Mouse (Mus musculus) intestine, postnatal 0 days (tissue): ENCODE data around the gene Ociad2. TPM values are rescaled to one million over a fixed set of nuclear protein-coding genes. Genes with fewer than 3 reads are reported as not detected.
A peak's percentile ranks its signal among the peaks of the same experiment; 100 is the strongest.

Source experiments
- ATAC-seq: fragments of 200-750 bp; cut with Nextera tagmentation; 2 replicates; pipeline ENCODE4 v1.8.0; 2017; ENCODE audit warnings: mild to moderate bottlenecking, moderate TSS enrichment, moderate library complexity
- H3K27ac ChIP-seq: fragments of 300-500 bp; sonication (generic); 2 replicates; pipeline ENCODE4 v1.5.1; 2014; ENCODE audit warnings: mild to moderate bottlenecking, low read depth, low read length, moderate library complexity
- H3K27me3 ChIP-seq: fragments of 300-500 bp; sonication (generic); replicated peaks from 2 replicates; pipeline ENCODE4 v1.6.1; 2014; ENCODE audit warnings: low read length, mixed read lengths; ENCODE audit not compliant: control insufficient read depth, insufficient read depth
- H3K36me3 ChIP-seq: fragments of 300-500 bp; sonication (generic); 2 replicates; pipeline ENCODE4 v1.6.1; 2014; ENCODE audit warnings: mild to moderate bottlenecking, moderate library complexity; ENCODE audit not compliant: control insufficient read depth, insufficient read depth
- H3K4me1 ChIP-seq: fragments of 300-500 bp; sonication (generic); replicated peaks from 2 replicates; pipeline ENCODE4 v1.6.1; 2014; ENCODE audit warnings: antibody characterized with exemption, low read length, mixed read lengths; ENCODE audit not compliant: control insufficient read depth, insufficient read depth
- H3K4me2 ChIP-seq: fragments of 300-500 bp; sonication (generic); replicated peaks from 2 replicates; pipeline ENCODE4 v1.6.1; 2014; ENCODE audit warnings: low read depth, mild to moderate bottlenecking, moderate library complexity
- H3K4me3 ChIP-seq: fragments of 300-500 bp; sonication (generic); 2 replicates; pipeline ENCODE4 v1.5.1; 2014; ENCODE audit warnings: low read depth, low read length
- H3K9ac ChIP-seq: fragments of 300-500 bp; sonication (generic); 2 replicates; pipeline ENCODE4 v1.6.1; 2014; ENCODE audit warnings: mild to moderate bottlenecking, low read depth, low read length
- H3K9me3 ChIP-seq: fragments of 300-500 bp; sonication (generic); 2 replicates; pipeline ENCODE4 v1.6.1; 2016; ENCODE audit warnings: mixed run types; ENCODE audit not compliant: control insufficient read depth
- CTCF ChIP-seq: sonication (generic); IDR thresholded peaks from 2 replicates; pipeline ENCODE4 v1.5.1; 2016; ENCODE audit warnings: low read depth, mild to moderate bottlenecking, control low read depth, antibody characterized with exemption, moderate library complexity
- WGBS: fragments of 180-500 bp; shearing (Covaris S2); extraction: QIAGEN DNeasy Blood & Tissue Kit; methylation state at CpG from one replicate; pipeline ENCODE4 v1.1.7; 2014; 5-methylcytosine and 5-hydroxymethylcytosine counted together
- polyA plus RNA-seq: library from polyadenylated mRNA; unstranded; fragments of >200 nt; fragmentation: Nextera tagmentation; extraction: Ambion mirVana; gene quantifications from 2 replicates; pipeline ENCODE4 v1.2.1, GENCODE M21; 2015

The Ociad2 gene
- polyA plus RNA-seq, 1 experiment from 2014 or later: 225 TPM

DNA sequence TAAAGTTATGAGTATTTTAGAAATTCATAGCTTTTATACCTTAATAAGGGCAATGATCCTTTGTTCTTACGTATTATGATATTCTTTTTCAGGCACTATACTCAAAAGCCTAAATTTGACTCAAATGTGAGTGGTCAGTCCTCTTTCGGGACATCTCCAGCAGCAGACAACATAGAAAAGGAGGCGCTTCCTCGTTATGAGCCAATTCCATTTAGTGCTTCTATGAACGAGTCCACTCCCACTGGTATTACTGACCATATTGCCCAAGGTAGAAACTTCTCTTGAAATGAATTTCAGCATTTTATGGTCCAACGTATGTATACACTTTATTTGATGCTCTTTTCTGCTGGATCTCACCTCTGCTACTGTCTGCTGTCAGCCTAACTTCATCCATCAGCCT is 34.3 kb downstream of the Ociad2 start:
- no peak overlapping the region for H3K27ac ChIP-seq
- H3K36me3 ChIP-seq: peaks cover 62% of the 10 kb centered on the region
- H3K4me2 ChIP-seq: no peak overlapping the region
- H3K9me3 ChIP-seq: no peaks in the 10 kb centered on the region
- ATAC-seq: no peak
- no peak for TF ChIP-seq CTCF
- no peaks in the 10 kb centered on the region for H3K27me3 ChIP-seq
- H3K4me3 ChIP-seq: no peak overlapping the region
- 90% methylated on average over 6 of the region's 6 CpGs for WGBS
- no peak overlapping the region for H3K9ac ChIP-seq
- no peaks in the 10 kb centered on the region for H3K4me1 ChIP-seq

DNA sequence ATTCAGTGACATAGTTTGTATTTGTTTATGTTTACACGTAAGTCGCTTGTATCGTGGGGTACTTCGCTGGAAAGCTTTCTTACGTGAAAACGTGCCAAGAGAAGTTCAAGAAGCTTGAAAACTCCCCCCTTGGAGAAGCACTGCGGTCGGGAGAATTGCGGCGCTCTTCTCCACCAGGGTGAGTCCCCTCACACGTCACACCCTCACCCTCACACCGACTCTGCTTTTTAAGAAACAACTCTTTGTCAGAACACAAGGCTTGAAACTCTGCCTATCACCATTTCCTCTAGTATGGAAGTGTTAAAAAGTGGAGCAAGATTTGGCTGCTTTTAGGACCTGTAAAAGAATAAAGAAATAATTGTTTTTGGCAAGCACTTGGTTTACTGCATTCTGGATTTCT is 36.3 kb downstream of the Ociad2 start:
- no peak for TF ChIP-seq CTCF
- H3K4me2 ChIP-seq: no peak overlapping the region
- WGBS: 80% methylated on average over 12 of the region's 12 CpGs
- no peak overlapping the region for H3K27ac ChIP-seq
- ATAC-seq: no peak
- H3K9ac ChIP-seq: no peak overlapping the region
- no peaks in the 10 kb centered on the region for H3K27me3 ChIP-seq
- no peaks in the 10 kb centered on the region for H3K4me1 ChIP-seq
- peaks cover 68% of the 10 kb centered on the region for H3K36me3 ChIP-seq
- no peaks in the 10 kb centered on the region for H3K9me3 ChIP-seq
- H3K4me3 ChIP-seq: no peak overlapping the region

DNA sequence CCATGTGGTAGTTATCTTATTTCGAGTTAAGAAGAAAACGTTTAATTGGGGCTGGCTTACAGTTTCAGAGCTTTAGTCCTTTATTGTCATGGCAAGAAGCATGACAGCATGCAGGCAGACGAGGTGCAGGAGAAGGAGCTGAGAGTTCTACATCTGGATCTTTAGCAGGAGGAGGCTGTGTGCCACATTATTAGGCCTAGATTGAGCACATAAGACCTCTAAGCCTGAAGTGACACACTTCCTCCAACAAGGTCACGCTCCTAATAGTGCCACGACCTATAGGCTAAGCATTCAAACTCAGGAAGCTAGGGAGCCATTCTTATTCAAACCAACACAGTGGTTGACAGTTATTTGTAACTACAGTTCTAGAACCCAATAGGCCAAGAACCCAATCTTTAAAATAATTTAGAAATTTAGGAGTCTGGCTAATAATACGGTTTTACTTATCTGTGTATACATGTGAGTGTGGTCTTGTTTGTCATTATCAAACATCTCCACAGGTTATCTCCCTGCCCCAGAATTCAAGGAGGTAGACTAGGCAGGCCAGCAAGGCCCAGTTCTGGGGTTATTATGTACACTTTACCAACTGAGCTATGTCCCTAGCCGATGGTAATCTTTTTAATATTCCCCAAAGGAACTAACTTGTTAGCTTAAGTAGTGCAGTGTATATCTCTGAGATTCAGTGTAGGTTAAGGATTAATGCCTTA is 39.1 kb downstream of the Ociad2 start:
- Histone ChIP-seq H3K27me3 (no peaks in the 10 kb centered on the region), H3K27ac (no peak overlapping the region), H3K9me3 (no peaks in the 10 kb centered on the region), H3K4me2 (no peak overlapping the region), H3K9ac (no peak overlapping the region), H3K4me1 (no peaks in the 10 kb centered on the region), H3K36me3 (peaks cover 52% of the 10 kb centered on the region), H3K4me3 (no peak overlapping the region)
- WGBS: 84% methylated on average over 7 of the region's 7 CpGs
- no peak for ATAC-seq
- TF ChIP-seq CTCF: no peak

DNA sequence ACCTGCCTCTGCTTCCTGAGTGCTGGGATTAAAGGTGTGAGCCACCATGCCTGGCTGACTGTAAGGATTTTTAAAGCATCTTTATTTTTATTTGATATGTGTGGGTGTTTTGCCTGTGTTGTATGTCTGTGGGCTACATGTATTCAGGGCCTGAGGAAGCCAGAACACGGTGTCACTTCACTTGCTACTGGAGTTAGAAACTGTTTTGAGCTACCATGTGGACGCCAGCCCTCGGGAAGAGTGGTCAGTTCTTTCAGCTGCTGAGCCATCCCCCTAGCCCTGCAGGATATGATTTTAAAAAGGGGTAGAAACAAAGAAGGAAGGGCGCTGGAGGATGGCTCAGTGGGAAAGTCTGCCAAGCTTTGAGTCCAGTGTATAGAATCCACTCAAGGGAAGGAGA is 44.9 kb downstream of the Ociad2 start:
- no peak for TF ChIP-seq CTCF
- H3K4me3 ChIP-seq: no peak overlapping the region
- ATAC-seq: no peak
- H3K36me3 ChIP-seq: peaks cover 29% of the 10 kb centered on the region
- H3K27me3 ChIP-seq: no peaks in the 10 kb centered on the region
- H3K9me3 ChIP-seq: no peaks in the 10 kb centered on the region
- no peak overlapping the region for H3K4me2 ChIP-seq
- 87% methylated on average over 4 of the region's 4 CpGs for whole genome bisulfite sequencing
- 0 out of 2 replicates have a peak, but pooled peaks cover 2% of the 10 kb centered on the region for H3K4me1 ChIP-seq
- H3K27ac ChIP-seq: no peak overlapping the region; the same call in 1 of the 2 replicates
- no peak overlapping the region for H3K9ac ChIP-seq

DNA sequence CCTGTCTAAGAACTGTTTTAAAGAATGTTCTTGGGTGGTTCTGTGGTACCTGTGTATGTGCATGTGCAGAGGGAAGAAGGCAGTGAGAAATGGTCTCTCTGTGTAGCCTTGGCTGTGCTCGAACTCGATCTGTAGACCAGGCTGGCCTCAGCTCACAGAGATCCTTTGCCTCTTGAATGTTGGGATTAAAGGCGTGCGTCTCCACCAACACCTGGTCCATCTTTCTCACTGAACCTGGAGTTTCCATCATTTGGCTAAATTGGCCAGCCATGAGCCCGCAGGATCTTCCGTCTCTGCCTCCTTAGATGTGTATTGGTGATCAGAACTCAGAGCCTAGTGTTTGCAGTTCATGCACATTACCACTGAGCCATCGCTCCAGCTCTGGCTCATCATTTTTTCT is 45.8 kb downstream of the Ociad2 start:
- Histone ChIP-seq H3K27ac (no peak overlapping the region), H3K27me3 (no peaks in the 10 kb centered on the region), H3K9me3 (no peaks in the 10 kb centered on the region), H3K36me3 (peaks cover 20% of the 10 kb centered on the region), H3K9ac (no peak overlapping the region), H3K4me2 (no peak overlapping the region), H3K4me1 (0 out of 2 replicates have a peak, but pooled peaks cover 2% of the 10 kb centered on the region), H3K4me3 (no peak overlapping the region)
- no peak for TF ChIP-seq CTCF
- WGBS: 96% methylated on average over 7 of the region's 7 CpGs
- no peak for ATAC-seq

DNA sequence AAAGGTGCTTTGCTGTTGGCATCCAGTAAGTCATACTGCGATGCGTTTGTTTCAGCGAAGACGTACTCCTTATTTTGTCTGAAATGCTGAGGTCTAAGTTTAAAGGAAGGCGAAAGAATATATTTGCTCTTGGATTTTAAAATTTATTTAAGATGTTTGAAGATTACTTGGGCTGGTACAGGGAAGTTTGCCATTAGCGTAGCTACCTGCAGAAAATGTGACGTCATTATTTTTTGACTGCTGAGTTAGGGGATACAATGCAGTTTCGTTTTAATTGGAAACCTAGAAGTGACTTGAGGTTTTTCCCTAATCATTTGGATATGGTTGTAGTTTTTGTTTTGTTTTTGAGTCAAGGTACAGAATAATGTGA is 47.4 kb downstream of the Ociad2 start:
- peak overlapping the region; percentile 98 for H3K4me3 ChIP-seq
- peak overlapping the region; percentile 70 for H3K4me2 ChIP-seq
- H3K9me3 ChIP-seq: no peaks in the 10 kb centered on the region
- WGBS: 5% methylated on average over 8 of the region's 8 CpGs
- H3K27ac ChIP-seq: peak overlapping the region; percentile 95; the same call in 1 of the 2 replicates
- H3K9ac ChIP-seq: peak overlapping the region; percentile 97
- TF ChIP-seq CTCF: no peak
- peaks cover 17% of the 10 kb centered on the region for H3K36me3 ChIP-seq
- 0 out of 2 replicates have a peak, but pooled peaks cover 2% of the 10 kb centered on the region for H3K4me1 ChIP-seq
- H3K27me3 ChIP-seq: no peaks in the 10 kb centered on the region
- no peak for ATAC-seq
